Mouse (Mus musculus): ENCODE measurements around the gene Gabpa. TPM values are rescaled to one million over a fixed set of nuclear protein-coding genes. Genes with fewer than 3 reads are reported as not detected.

The Gabpa gene
- 4.3 and 5.5 TPM in 2 replicates for polyA plus RNA-seq (2021; fragmentation: Nextera tagmentation)
- long read RNA-seq, experiment 1, full-length matches to known transcripts: 12 of 15 reads
- long read RNA-seq, experiment 1, partial matches to known transcripts: 0 of 15 reads
- long read RNA-seq, experiment 1, other reads (novel, unspliced or antisense): 3 of 15 reads
- long read RNA-seq, experiment 2, full-length matches to known transcripts: 46 of 55 reads
- long read RNA-seq, experiment 2, partial matches to known transcripts: 6 of 55 reads
- long read RNA-seq, experiment 2, other reads (novel, unspliced or antisense): 3 of 55 reads

DNA sequence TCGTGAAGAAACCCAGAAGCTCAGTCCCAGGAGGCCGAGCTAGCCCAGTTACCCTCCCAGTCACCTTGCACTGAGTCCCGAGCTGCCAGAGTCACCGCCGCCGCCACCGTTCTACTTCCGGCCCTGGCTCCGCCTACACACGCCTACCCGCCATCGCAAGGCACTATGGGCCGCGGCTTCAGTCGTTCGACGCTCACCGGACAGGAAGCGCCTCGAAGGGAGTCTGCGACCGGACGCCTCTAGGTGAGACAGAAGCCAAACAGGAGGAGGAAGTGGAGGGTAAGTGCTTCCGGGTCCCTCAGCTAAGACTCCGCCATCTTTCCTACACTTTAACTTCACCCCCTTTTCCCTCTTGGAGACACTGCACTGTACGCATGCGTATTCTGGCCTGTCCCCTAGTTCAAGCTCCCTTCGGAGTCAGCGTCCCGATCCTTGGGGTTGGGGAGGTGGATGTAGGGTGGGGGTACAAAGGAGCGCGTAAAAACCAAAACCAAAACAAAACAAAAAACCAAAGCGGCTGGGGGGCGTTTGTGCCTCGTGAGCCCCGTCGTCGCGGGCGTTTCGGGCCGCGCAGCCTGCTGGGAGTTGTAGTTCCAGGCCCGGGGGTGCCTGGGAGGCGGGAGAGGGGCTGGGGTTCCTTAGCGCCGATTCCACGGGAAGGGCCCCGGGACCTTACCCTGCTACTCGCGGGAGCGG, at the start of gene Gabpa:
Gene Gabpa (plus strand): TSS at position 181 of the 696 bp plus-strand sequence.

DNA sequence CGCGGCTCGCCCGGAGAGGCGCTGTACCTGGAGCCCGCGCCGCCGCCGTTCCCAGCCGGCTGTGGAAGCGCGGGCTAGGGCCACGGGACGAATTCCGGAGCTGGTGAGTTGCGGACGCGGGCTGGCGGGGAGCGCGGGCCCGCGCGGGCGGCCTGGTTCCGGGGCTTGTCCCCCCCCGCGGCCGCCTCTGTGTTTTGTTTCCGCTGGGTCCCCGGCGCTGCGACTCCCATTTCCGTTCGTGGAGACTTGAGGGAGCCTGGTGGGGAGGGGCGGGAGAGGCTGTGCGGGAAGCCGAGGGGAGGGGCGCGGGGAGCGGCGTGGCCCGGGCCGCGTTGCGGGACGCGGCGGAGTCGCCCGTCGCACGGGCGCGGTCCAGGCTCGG, 707 bp downstream of the Gabpa start, which contains the start of gene Atp5j:
Gene Atp5j (minus strand): TSS at position 185 of the 382 bp plus-strand sequence.

Other genes starting within 250 kb of the Gabpa start
- 47.5 and 53.5 TPM in 2 replicates for gene Mrpl39, start 99.2 kb upstream of the Gabpa start, polyA plus RNA-seq (2021; fragmentation: Nextera tagmentation)
- 42.2 and 45.0 TPM in 2 replicates for gene Jam2, start 60.8 kb upstream of the Gabpa start, polyA plus RNA-seq (2021; fragmentation: Nextera tagmentation)
- 1,242 and 1,296 TPM in 2 replicates for gene Atp5j, start 700 bp downstream of the Gabpa start, polyA plus RNA-seq (2021; fragmentation: Nextera tagmentation)

All from layer of hippocampus, adult 6 months (tissue).